Mouse (Mus musculus) limb, embryonic 14.5 days (tissue): ENCODE data around the gene Myh9. TPM values are rescaled to one million over a fixed set of nuclear protein-coding genes. Genes with fewer than 3 reads are reported as not detected.
A peak's percentile ranks its signal among the peaks of the same experiment; 100 is the strongest.

Experiments used
- ATAC-seq: fragments of 200-750 bp; cut with Nextera tagmentation; 2 replicates; pipeline ENCODE4 v1.8.0; 2017; ENCODE audit warnings: low read depth, moderate number of reproducible peaks, moderate TSS enrichment; ENCODE audit not compliant: low FRiP score
- DNase-seq: peaks from one replicate; pipeline ENCODE4 v3.0.0-alpha.2; 2015; ENCODE audit warnings: low spot score
- H3K27ac ChIP-seq: fragments of 300-500 bp; sonication (generic); replicated peaks from 2 replicates; pipeline ENCODE4 v1.5.1; 2014; ENCODE audit warnings: low read depth, mild to moderate bottlenecking, low read length, moderate library complexity, mixed read lengths
- H3K27me3 ChIP-seq: fragments of 300-500 bp; sonication (generic); 2 replicates; pipeline ENCODE4 v1.6.1; 2014; ENCODE audit warnings: low read length, mixed read lengths; ENCODE audit not compliant: control insufficient read depth, insufficient read depth
- H3K36me3 ChIP-seq: fragments of 300-500 bp; sonication (generic); 2 replicates; pipeline ENCODE4 v1.6.1; 2014; ENCODE audit warnings: mild to moderate bottlenecking, low read length, moderate library complexity, mixed read lengths; ENCODE audit not compliant: control insufficient read depth, insufficient read depth
- H3K4me1 ChIP-seq: fragments of 300-500 bp; sonication (generic); 2 replicates; pipeline ENCODE4 v1.6.1; 2014; ENCODE audit warnings: antibody characterized with exemption, low read length, mixed read lengths; ENCODE audit not compliant: control insufficient read depth, insufficient read depth
- H3K4me2 ChIP-seq: fragments of 300-500 bp; sonication (generic); replicated peaks from 2 replicates; pipeline ENCODE4 v1.6.1; 2014; ENCODE audit warnings: low read depth, mild to moderate bottlenecking, low read length, moderate library complexity; ENCODE audit not compliant: severe bottlenecking
- H3K4me3 ChIP-seq: fragments of 300-500 bp; sonication (generic); replicated peaks from 2 replicates; pipeline ENCODE4 v1.5.1; 2014; ENCODE audit warnings: low read length
- H3K9ac ChIP-seq: fragments of 300-500 bp; sonication (generic); 2 replicates; pipeline ENCODE4 v1.6.1; 2014; ENCODE audit warnings: mild to moderate bottlenecking, low read depth, low read length, moderate library complexity; ENCODE audit not compliant: severe bottlenecking
- H3K9me3 ChIP-seq: fragments of 300-500 bp; sonication (generic); 2 replicates; pipeline ENCODE4 v1.6.1; 2016; ENCODE audit warnings: low read length; ENCODE audit not compliant: control insufficient read depth
- POLR2A ChIP-seq: fragments of 200-500 bp; IDR thresholded peaks from 2 replicates; pipeline ENCODE4 v1.8.0; 2012; ENCODE audit warnings: inconsistent platforms, mild to moderate bottlenecking, moderate library complexity, borderline replicate concordance; ENCODE audit not compliant: insufficient read depth, insufficient read length; ENCODE audit errors: extremely low read depth
- WGBS: fragments of 180-500 bp; shearing (Covaris S2); extraction: QIAGEN DNeasy Blood & Tissue Kit; methylation state at CpG from one replicate; pipeline ENCODE4 v1.1.7; 2014; 5-methylcytosine and 5-hydroxymethylcytosine counted together
- polyA plus RNA-seq, 2 experiments: library from polyadenylated mRNA; depleted of rRNA in 1 of 2; stranded (reverse) in 1 of 2; unstranded in 1 of 2; fragments of >200 nt; fragmentation: Nextera tagmentation in 1 of 2; extraction: Ambion mirVana in 1 of 2; gene quantifications; 2 replicates each; pipeline versions ENCODE4 v1.2.1 to v1.2.3; 2012 to 2014

Myh9 gene
- polyA plus RNA-seq, 2 experiments, result 46.7 to 53.2 TPM

DNA sequence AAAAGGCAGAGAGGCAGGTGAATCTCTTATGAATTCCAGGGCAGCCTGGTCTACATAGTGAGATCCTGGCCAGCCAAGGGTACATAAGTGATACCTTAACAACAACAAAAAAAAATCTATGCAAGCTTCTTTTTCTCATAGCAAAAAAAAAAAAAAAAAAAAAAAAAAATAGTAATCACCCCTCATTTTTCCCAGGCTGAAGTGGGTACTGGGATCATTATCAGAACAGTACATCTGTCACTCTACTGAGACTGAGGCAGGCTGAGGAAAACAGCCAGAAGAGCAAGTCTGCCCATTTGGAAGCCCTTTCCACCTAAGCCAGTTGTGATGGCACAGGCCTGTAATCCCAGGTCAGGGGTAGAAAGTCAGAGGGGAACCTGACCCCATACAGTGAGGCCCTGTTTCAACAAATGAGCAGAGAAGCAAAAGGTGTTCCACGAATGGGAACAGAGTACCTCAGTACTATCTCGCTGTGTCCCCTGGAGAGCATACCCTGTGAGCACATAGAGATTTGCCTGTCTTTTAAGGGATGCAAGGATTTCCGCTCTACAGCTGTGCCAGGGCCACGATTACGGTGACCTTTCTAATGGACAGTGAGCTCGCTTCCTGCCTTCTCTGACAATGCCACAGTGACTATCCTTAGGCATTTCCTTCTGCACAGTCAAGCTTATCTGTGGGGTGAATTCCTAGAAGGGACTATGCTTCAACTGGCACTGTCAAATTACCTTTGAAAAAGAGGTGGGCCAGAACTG lies 5.1 kb downstream of the Myh9 start:
- no peak for DNase-seq
- Histone ChIP-seq H3K27me3 (no peaks in the 10 kb centered on the region), H3K9ac (peak overlapping the region; percentile 31; the same call in 1 of the 2 replicates), H3K36me3 (no peaks in the 10 kb centered on the region), H3K27ac (no peak overlapping the region), H3K4me2 (no peak overlapping the region), H3K4me3 (no peak overlapping the region), H3K9me3 (no peaks in the 10 kb centered on the region), H3K4me1 (peaks cover 60% of the 10 kb centered on the region)
- no peak for ATAC-seq
- WGBS, result 60% methylated on average over 6 of the region's 6 CpGs
- TF ChIP-seq POLR2A, result no peak

DNA sequence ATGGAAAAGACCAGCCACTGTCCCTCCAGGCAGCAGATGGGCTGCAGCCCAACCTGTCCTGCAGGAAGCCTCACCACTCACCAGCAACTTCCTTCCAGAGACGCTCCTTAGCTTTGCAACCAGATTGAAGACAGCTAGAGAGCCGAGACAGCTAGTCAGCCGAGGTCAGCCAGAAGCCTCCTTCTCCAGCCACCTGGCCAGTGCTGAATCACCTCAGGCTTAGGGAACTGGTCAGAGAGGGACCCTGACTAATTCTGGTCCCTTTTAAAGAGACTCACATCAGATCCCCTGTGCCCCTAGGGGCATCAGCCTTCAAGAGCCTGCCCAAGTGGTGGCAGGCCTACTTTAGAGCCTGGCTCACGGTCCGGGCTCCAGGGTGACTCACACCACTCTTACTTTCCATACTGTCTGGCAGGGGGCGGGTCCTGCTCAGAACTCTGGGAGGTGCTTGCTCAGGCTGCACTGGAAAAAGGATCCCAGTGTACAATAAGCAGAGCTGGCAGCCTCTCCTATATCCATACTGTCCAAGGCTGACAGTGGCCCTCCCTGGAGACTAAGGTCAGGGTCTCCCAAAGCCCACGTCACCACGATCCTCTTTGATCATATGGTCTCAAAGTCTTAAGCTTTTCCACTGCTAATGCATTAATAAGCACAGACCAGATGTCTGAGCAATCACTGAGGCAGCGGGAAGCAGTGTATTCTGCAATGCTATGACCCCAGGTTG lies 5.9 kb downstream of the Myh9 start:
- peaks cover 60% of the 10 kb centered on the region for H3K4me1 ChIP-seq
- no peak for TF ChIP-seq POLR2A
- H3K9ac ChIP-seq, result peak overlapping the region; percentile 31
- 30% methylated on average over 9 of the region's 9 CpGs for WGBS
- peak overlapping the region; percentile 63 for H3K27ac ChIP-seq
- H3K4me2 ChIP-seq, result no peak overlapping the region; the same call in 1 of the 2 replicates
- no peaks in the 10 kb centered on the region for H3K9me3 ChIP-seq
- H3K4me3 ChIP-seq, result no peak overlapping the region
- no peaks in the 10 kb centered on the region for H3K36me3 ChIP-seq
- DNase-seq (no peak), ATAC-seq (no peak)
- no peaks in the 10 kb centered on the region for H3K27me3 ChIP-seq

DNA sequence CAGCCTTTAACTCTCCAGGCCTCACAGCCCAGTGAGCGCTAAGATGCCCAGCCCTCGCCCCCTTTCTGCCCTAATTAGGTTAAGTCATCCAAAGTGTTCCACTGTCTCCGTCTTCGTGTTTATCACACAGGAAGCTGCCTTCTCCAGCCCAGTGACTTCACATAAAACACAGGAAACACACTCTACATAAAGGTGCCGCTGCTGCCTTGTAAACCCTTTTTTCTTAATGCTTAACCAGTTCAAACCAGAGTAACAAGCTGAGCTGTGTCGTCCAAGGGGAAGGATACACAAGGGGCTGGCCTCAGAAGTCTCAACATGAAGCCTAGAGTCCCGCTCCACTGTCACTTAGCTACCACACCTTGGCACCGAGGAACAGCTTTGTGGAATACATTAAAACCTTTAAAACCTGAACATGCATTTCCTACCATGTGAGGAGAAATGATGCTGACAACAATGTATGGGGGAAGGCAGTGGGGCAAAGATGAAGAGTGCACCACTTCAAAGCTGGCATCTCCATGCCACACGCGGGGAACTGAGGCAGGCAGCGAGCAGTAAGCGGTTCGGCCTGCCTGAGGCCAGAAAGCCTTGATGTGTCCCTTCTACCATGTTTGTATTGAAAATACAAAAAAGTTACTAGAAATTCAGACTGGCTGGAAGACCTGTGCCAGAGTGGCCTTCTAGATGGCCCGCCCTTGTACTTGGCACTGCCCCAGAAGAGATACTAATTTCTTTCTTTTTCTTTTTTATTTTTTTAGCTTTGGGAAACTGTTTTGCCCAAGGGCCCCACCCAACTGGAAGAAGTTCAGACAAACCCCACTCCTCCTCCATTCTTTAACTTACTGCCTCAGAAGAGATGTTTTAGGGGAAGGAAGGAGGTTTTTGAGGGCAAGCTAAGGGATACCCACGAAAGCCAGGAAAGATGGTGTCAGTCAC lies 7.4 kb downstream of the Myh9 start:
- 55% methylated on average over 15 of the region's 15 CpGs for WGBS
- no peaks in the 10 kb centered on the region for H3K36me3 ChIP-seq
- no peak for DNase-seq
- H3K9me3 ChIP-seq, result no peaks in the 10 kb centered on the region
- no peak for ATAC-seq
- H3K4me2 ChIP-seq, result no peak overlapping the region
- 0 out of 2 replicates have a peak overlapping the region, but pooled peaks have one; percentile 44 for H3K27ac ChIP-seq
- no peak overlapping the region for H3K9ac ChIP-seq
- no peaks in the 10 kb centered on the region for H3K27me3 ChIP-seq
- TF ChIP-seq POLR2A, result no peak
- peaks cover 48% of the 10 kb centered on the region for H3K4me1 ChIP-seq
- H3K4me3 ChIP-seq, result no peak overlapping the region

DNA sequence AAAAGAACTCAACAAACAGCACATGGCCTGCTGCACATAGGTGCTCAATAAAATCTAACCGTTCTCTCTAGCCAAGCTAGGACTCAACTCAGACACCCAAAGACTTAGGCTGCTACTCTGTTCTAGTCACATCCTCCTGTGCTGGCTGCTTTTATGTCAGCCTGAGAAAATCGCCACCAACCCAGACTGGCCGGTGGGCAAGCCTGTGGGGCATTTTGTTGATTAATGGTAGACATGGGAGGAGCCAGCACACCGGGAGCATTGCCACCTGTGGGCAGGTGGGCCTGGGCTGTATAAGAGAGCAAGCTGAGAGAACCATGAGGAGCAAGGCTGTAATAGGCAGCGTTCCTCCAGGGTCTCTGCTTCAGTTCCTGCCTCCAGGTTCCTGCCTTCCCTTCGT lies 8.2 kb downstream of the Myh9 start:
- Histone ChIP-seq H3K27ac (no peak overlapping the region), H3K27me3 (no peaks in the 10 kb centered on the region), H3K9me3 (no peaks in the 10 kb centered on the region), H3K36me3 (no peaks in the 10 kb centered on the region), H3K4me3 (no peak overlapping the region), H3K9ac (no peak overlapping the region), H3K4me2 (no peak overlapping the region), H3K4me1 (peaks cover 41% of the 10 kb centered on the region)
- ATAC-seq (no peak), DNase-seq (no peak)
- TF ChIP-seq POLR2A, result no peak
- WGBS, result 72% methylated on average over 6 of the region's 6 CpGs

DNA sequence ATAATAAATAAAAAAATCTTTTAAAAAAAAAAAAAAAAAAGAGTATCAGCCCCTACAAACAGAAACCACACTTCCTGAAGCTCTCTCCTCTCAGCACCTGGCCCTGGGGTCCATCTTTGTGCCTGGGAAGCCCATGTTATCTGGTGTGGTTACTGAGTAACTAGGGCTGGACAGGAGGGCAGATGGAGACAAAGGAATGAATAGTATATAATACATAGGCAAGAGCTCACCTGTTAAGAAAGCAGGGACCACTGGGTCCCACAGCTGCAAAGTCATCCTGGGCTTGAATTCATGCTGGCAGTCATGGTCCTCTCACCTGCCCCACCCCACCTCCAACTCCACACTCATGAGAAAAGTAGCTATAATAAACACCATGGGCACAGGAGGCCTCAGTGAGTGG lies 8.9 kb downstream of the Myh9 start:
- Histone ChIP-seq H3K27me3 (no peaks in the 10 kb centered on the region), H3K36me3 (no peaks in the 10 kb centered on the region), H3K4me1 (peaks cover 38% of the 10 kb centered on the region), H3K9ac (no peak overlapping the region), H3K4me3 (no peak overlapping the region), H3K4me2 (no peak overlapping the region), H3K9me3 (no peaks in the 10 kb centered on the region), H3K27ac (no peak overlapping the region)
- ATAC-seq (no peak), DNase-seq (no peak)
- TF ChIP-seq POLR2A, result no peak
